Mouse (Mus musculus) cerebellum, adult (tissue): ENCODE results near the gene Zfp280c.

Source experiments
- ATAC-seq: cut with Nextera tagmentation; 2 replicates; pipeline ENCODE4 v1.9.2; 2017; ENCODE audit warnings: mild to moderate bottlenecking, moderate library complexity, mixed read lengths; ENCODE audit not compliant: insufficient number of reproducible peaks, low FRiP score, low TSS enrichment

Zfp280c gene

GRCm38 (mm10) chrX:48594099-48594760 is at the start of gene Zfp280c:
Gene Zfp280c, minus strand, starts transcription at chrX:48594504.
- ATAC-seq = peak; percentile 89

DNA sequence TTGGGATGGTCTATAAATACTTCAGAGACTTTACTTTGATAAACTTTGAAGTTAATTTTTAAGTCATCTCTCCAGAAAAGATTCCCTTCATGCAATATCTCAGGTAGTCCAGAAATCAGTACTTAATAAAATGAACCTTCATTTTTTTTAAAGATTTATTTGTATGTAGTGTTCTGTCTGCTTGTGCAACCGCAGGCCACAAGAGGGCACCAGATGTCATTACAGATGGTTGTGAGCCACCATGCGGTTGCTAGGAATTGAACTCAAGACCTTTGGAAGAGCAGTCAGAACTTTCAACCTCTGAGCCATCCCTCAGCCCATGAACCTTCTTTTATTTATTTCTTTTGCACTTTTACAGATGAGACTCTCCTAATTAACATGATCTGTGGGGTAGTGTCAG is 42.7 kb upstream of the Zfp280c start:
- no peak for ATAC-seq

DNA sequence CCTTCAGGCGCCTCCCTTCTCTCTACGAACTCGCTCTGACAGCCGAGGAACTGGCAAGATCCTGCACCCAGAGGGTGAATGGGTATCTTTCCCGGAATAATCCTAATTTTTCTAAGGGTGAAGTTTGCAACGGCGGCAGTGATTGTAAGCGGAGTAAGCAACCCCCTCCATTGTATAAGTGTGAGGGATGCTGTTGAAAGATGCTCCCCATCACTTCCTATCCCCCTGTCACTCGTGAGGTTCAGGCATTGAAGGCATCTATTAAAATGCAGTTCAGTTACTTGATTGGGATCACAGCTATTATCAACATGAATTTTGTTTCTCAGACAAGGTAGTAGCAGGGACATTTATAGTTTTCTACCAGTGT is 29.7 kb upstream of the Zfp280c start:
- ATAC-seq = no peak

GRCm38 (mm10) chrX:48623379-48624053 is 29.2 kb upstream of the Zfp280c start, which contains the start of gene Slc25a14:
Gene Slc25a14, plus strand, starts transcription at chrX:48623413.
- peak; percentile 100 for ATAC-seq

GRCm38 (mm10) chrX:48623049-48623378 is 28.7 kb upstream of the Zfp280c start:
- no peak for ATAC-seq

DNA sequence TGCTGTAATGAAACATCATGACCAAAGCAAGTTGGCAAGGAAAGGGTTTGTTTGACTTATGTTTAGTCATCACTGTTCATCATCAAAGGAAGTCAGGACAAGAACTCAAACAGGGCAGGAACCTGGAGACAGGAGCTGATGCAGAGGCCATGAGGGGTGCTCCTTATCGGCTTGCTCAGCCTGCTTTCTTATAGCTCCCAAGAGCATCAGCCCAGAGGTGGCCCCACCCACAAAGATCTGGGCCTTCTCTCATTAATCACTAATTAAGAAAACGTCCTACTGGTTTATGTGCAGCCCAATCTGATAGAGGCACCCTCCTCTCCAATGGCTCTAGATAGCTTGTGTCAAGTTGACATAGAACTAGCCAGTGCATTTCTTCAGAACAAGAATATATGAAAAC is 10.6 kb upstream of the Zfp280c start:
- ATAC-seq = no peak

DNA sequence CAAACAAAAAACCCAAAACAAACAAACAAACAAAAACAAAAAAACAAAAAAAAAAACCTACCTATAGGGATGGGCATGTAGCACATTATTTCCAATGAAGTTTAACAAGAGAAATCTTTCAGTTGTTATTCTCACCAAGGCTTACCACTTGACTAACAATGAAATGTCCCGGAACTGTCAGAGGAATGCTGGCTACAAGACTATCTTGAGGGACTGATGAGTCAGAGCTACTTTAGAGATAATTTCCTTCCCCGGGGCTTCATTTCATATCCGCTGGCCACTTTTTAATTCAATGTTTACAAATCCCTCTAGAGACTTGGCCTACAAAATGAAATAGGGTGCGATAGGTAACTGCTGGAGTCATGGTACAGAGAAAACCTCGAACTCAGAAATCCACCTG is 2.6 kb upstream of the Zfp280c start:
- ATAC-seq = no peak

DNA sequence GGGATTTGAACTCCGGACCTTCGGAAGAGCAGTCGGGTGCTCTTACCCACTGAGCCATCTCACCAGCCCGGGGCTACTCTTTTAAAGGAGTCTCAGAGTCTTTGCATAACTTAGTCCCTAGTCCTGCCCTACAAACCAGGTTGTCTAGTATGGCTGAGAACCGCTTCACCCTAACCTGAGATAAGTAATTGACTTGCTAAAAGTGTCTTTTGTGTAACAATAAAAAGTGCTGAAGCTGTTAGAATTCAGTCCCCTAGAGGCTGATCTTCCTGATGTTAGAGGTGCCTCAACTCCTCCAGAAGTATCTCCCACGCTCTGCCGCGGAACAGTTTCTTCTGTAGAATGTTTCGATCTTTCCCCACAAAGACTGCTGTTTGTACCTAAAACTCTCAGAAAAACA is 1.7 kb upstream of the Zfp280c start:
- no peak for ATAC-seq

DNA sequence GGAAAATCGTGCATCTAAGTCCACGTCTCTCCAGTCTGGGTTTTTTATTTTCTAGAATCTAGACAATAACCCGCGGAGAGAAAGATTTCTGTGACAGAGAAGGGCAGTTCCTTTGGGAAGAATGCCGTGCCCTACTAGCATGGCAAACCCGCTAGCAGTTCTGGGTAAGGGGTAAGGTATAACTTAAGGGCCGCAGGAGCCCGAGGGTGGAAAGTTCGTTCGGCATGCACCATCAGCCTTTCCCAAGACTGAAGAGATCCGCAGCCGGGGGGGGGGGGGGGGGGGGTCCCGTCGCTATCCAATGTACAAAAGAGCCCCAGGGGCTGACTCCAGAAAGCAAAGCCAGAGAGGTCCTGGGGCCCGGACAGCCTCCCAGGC is 594 bp downstream of the Zfp280c start:
- ATAC-seq = no peak; the same call in 1 of the 2 replicates

GRCm38 (mm10) chrX:48583332-48583731 is 11.0 kb downstream of the Zfp280c start:
- ATAC-seq = no peak

DNA sequence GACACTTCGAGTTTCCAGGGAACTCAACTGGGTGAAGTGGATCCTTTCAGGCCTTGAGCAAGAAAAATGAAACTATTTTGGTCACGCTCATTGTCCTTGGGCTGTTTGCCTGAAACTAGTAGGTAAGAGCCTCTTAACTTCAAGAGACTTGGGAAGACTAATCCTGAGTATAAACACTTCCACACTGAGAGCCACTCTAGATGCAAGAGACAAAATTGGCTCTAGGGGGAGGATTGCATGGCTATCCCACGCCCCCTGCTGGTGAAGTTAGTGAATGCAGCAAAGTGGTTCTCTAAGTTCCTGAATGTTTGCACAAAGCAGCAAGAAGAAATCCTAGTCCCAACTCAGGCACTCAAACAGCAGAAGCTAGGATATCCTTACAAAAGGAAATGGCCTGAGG is 62.1 kb downstream of the Zfp280c start:
- peak; percentile 64 for ATAC-seq

DNA sequence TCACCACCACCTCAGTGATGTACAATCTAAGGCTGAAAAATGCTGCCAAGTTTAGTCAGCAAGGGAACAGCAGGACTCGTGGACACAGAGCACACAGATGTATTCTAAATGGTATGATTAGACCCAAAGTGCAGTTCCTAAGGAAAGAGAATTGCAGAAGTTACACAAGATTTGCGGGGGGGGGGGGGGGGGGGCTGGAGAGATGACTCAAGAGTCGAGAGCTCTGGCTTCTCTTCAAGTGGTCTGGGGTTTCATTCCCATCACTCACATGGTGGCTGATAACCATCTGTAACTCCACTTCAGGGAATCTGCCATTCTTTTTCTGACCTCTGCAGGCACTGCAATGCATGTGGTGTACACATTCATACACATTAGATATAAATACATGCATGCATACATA is 67.9 kb downstream of the Zfp280c start:
- ATAC-seq = no peak

DNA sequence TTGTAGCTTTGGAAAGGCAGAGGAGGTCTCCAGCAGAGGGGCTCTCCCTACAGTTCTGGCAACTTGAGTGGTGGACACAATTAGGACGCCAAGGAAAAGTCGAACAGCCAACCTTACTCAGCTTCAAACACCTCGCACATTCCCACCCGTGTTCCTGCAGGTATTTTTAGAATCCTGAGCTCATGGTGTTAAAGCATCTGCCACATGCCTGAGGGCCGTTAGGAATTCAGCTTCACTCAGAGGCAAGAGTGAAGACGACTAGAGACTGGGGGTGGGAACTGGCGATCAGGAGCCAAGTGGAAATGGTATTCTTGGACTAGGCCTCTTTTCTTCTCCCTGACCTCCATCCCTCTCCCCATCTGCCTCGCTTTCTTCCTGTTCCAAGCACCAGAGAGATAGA is 68.4 kb downstream of the Zfp280c start:
- peak; percentile 56; the same call in 1 of the 2 replicates for ATAC-seq

DNA sequence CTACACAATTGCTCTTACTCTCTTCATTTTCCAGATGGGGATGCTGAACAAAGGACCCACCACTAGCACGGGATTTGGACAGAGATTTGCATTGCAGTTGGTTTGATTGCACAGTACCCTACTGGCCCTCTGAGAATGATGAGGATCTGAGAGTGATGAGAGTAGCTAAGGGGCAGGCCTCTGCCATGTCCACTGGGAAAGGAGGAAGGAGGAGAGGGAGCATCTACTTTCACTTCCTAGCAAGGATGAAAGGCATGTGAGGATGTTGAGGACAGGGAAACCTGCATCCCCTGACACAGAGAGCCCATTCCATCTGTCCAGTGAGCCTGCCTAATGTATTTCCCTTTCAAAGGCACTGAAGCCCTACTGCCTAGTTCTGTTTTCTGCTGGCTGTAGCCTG is 69.0 kb downstream of the Zfp280c start:
- no peak for ATAC-seq

- ATAC-seq = no peak
Measured at GRCm38 (mm10) chrX:48523512-48523911, 70.8 kb downstream of the Zfp280c start.

DNA sequence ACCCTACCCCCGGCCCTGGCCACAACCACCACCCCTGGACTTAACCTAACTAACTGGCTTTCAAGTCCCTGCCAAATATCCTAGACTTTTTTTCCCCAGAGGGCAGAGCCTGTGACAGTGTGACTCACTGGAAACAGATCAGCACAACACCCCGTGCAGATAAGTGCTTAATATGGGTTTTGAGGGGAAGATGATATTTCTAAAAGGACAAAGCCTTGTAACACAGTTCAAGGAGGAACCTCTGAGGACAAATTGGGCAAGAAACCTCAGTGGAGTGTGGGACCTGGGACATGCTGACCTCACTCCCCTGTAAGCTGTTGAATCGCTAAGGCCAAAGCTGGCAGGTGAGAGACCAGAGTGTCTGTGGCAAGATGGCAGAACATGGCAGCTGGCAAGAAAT is 72.7 kb downstream of the Zfp280c start:
- no peak for ATAC-seq

GRCm38 (mm10) chrX:48519549-48520085 is 74.7 kb downstream of the Zfp280c start:
- ATAC-seq = no peak

- ATAC-seq = peak; percentile 72
Measured at GRCm38 (mm10) chrX:48518808-48519548, 75.3 kb downstream of the Zfp280c start, which contains the start of gene Rab33a. Gene Rab33a, plus strand, starts transcription at chrX:48519285.

GRCm38 (mm10) chrX:48518211-48518807 is 76.0 kb downstream of the Zfp280c start:
- ATAC-seq = peak; percentile 69

DNA sequence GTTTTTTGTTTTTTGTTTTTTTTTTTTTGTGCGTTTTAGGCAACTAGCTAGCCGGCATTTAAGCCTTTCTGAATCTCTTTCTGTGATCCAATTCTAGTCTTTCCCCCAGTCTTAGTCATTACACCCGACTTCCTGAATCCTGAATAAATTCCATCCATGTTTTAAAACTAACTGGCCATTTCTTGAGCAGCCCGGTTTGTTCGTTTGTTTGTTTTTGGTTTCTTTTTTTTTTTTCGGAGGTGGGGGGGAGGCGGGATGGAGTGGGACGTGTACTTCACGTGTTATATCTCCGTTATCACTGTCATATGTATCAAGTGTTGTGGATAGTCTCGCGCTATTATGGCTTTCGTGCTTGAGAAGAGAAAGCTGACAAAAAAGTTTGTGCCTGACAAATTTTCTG is 80.5 kb downstream of the Zfp280c start:
- ATAC-seq = no peak
